Mouse (Mus musculus) right cerebral cortex, adult 2 months (tissue): ENCODE results near the gene Cdx2.

ENCODE experiments used
- DNase-seq, 2 experiments: peaks; one replicate each; pipeline ENCODE4 v3.0.0; 2021 to 2022; ENCODE audit warnings: low spot score in 2 of 2

Cdx2 gene

GRCm38 (mm10) chr5:147260778-147261177 lies 46.3 kb downstream of the Cdx2 start:
- no peak for DNase-seq

GRCm38 (mm10) chr5:147260189-147260588 lies 46.9 kb downstream of the Cdx2 start:
- no peak for DNase-seq
